Comparison of ENCODE assay signal across 8 mouse cellular contexts in genomic region chr1:45501437-45501836, GRCm38 (mm10). TPM values are rescaled to one million over a fixed set of nuclear protein-coding genes. Genes with fewer than 3 reads are reported as not detected.
DNase-seq lines count a peak whose midpoint lies in the region; ATAC-seq and TF ChIP-seq lines count a peak whose summit lies in the region.
"Had no signal": no experiment of that assay in that cellular context is flagged by ENCODE, and none has a peak within 500 bp of the region (broad histone marks: within the 10 kb centered on the region; RNA-seq: fewer than 3 reads in every experiment).

No protein-coding gene starts in this region.

- no peaks in the 10 kb centered on the region for H3K9me3 ChIP-seq in neural tube, embryonic 11.5 days (ENCODE audit: control insufficient read depth, low read length)
- H3K9me3 ChIP-seq in forebrain, embryonic 14.5 days (replicated peaks; ENCODE audit: control insufficient read depth, low read length): no peaks in the 10 kb centered on the region
- no peaks in the 10 kb centered on the region for H3K9me3 ChIP-seq in limb, embryonic 14.5 days (ENCODE audit: control insufficient read depth, low read length)
- no peaks in the 10 kb centered on the region for H3K9me3 ChIP-seq in stomach, postnatal 0 days (ENCODE audit: control insufficient read depth, low read length)

- no peak overlapping the region for H3K27ac ChIP-seq in neural tube, embryonic 11.5 days (ENCODE audit: low read depth, low read length)
- H3K27ac ChIP-seq in forebrain, embryonic 14.5 days (ENCODE audit: low read depth, low read length): no peak overlapping the region
- H3K27ac ChIP-seq in limb, embryonic 14.5 days (replicated peaks; ENCODE audit: low read depth, low read length): peak overlapping the region; percentile 95
- H3K27ac ChIP-seq in stomach, postnatal 0 days (replicated peaks): peak overlapping the region; percentile 88

- no peaks in the 10 kb centered on the region for H3K36me3 ChIP-seq in neural tube, embryonic 11.5 days (ENCODE audit: control insufficient read depth, insufficient read depth, low read length)
- no peaks in the 10 kb centered on the region for H3K36me3 ChIP-seq in forebrain, embryonic 14.5 days (ENCODE audit: control insufficient read depth, insufficient read depth, low read length)
- 0 out of 2 replicates have a peak, but pooled peaks cover 4% of the 10 kb centered on the region for H3K36me3 ChIP-seq in limb, embryonic 14.5 days (ENCODE audit: control insufficient read depth, insufficient read depth, low read length)
- no peaks in the 10 kb centered on the region for H3K36me3 ChIP-seq in stomach, postnatal 0 days (ENCODE audit: control insufficient read depth, insufficient read depth, low read length)

- peak; percentile 52 for TF ChIP-seq CTCF in stomach, postnatal 0 days (IDR thresholded peaks at IDR 0.05; ENCODE audit: low read depth)

- H3K9ac ChIP-seq in neural tube, embryonic 11.5 days (ENCODE audit: low read length): no peak overlapping the region
- peak overlapping the region; percentile 56; the same call in 1 of the 2 replicates for H3K9ac ChIP-seq in forebrain, embryonic 14.5 days (ENCODE audit: low read length)
- H3K9ac ChIP-seq in limb, embryonic 14.5 days (ENCODE audit: low read depth, low read length, severe bottlenecking): peak overlapping the region; percentile 82
- H3K9ac ChIP-seq in stomach, postnatal 0 days (ENCODE audit: low read length): peak overlapping the region; percentile 57

- no peak for DNase-seq in neural tube, embryonic 11.5 days (ENCODE audit: low spot score)
- DNase-seq in neural tube, embryonic 10.5 days (ENCODE audit: extremely low spot score, low spot score): no peak
- peak; percentile 4 for DNase-seq in forebrain, embryonic 14.5 days (ENCODE audit: low spot score)
- DNase-seq in limb, embryonic 14.5 days (ENCODE audit: low spot score): peak; percentile 80
- no peak for DNase-seq in stomach, postnatal 0 days (ENCODE audit: low spot score)
- DNase-seq in natural killer cell, adult 2 months (ENCODE audit: low spot score in 2 of 2): no peak
- no peak for DNase-seq in adrenal gland, adult 18-20 months (ENCODE audit: low spot score in 2 of 2)
- DNase-seq: gastrocnemius, postnatal 36 days had no signal

- no peaks in the 10 kb centered on the region for H3K27me3 ChIP-seq in neural tube, embryonic 11.5 days (ENCODE audit: control insufficient read depth, insufficient read depth, low read length)
- no peaks in the 10 kb centered on the region for H3K27me3 ChIP-seq in forebrain, embryonic 14.5 days (replicated peaks; ENCODE audit: control insufficient read depth, insufficient read depth, low read length)
- no peaks in the 10 kb centered on the region for H3K27me3 ChIP-seq in limb, embryonic 14.5 days (ENCODE audit: control insufficient read depth, insufficient read depth, low read length)
- H3K27me3 ChIP-seq in stomach, postnatal 0 days (ENCODE audit: control insufficient read depth, insufficient read depth, low read length): no peaks in the 10 kb centered on the region

- peak overlapping the region; percentile 38 for H3K4me3 ChIP-seq in neural tube, embryonic 11.5 days (ENCODE audit: low read depth, low read length)
- peak overlapping the region; percentile 27 for H3K4me3 ChIP-seq in forebrain, embryonic 14.5 days (ENCODE audit: low read depth, low read length)
- H3K4me3 ChIP-seq in limb, embryonic 14.5 days (replicated peaks; ENCODE audit: low read length): peak overlapping the region; percentile 53
- peak overlapping the region; percentile 51 for H3K4me3 ChIP-seq in stomach, postnatal 0 days (ENCODE audit: low read depth, low read length)

- peak overlapping the region; percentile 50 for H3K4me2 ChIP-seq in neural tube, embryonic 11.5 days (ENCODE audit: low read depth)
- peak overlapping the region; percentile 58 for H3K4me2 ChIP-seq in forebrain, embryonic 14.5 days (ENCODE audit: low read length)
- H3K4me2 ChIP-seq in limb, embryonic 14.5 days (replicated peaks; ENCODE audit: low read depth, low read length, severe bottlenecking): peak overlapping the region; percentile 47
- peak overlapping the region; percentile 46 for H3K4me2 ChIP-seq in stomach, postnatal 0 days (replicated peaks; ENCODE audit: low read depth)

- WGBS in neural tube, embryonic 11.5 days: 74% methylated on average over 6 of the region's 6 CpGs
- 53% methylated on average over 6 of the region's 6 CpGs for WGBS in forebrain, embryonic 14.5 days
- WGBS in limb, embryonic 14.5 days: 27% methylated on average over 6 of the region's 6 CpGs
- 30% methylated on average over 6 of the region's 6 CpGs for WGBS in stomach, postnatal 0 days

- TF ChIP-seq POLR2A in limb, embryonic 14.5 days (IDR thresholded peaks at IDR 0.05; ENCODE audit: borderline replicate concordance, extremely low read depth, insufficient read depth, insufficient read length): no peak

- no peaks in the 10 kb centered on the region for H3K4me1 ChIP-seq in neural tube, embryonic 11.5 days (ENCODE audit: control insufficient read depth, insufficient read depth, low read length)
- no peaks in the 10 kb centered on the region; the same call in 1 of the 2 replicates for H3K4me1 ChIP-seq in forebrain, embryonic 14.5 days (ENCODE audit: control insufficient read depth, insufficient read depth, low read length)
- H3K4me1 ChIP-seq in limb, embryonic 14.5 days (ENCODE audit: control insufficient read depth, insufficient read depth, low read length): peaks cover 8% of the 10 kb centered on the region
- H3K4me1 ChIP-seq in stomach, postnatal 0 days (replicated peaks; ENCODE audit: control insufficient read depth, insufficient read depth): no peaks in the 10 kb centered on the region

- no peak for TF ChIP-seq EP300 in stomach, postnatal 0 days (optimal IDR thresholded peaks at IDR 0.05)

- ATAC-seq in neural tube, embryonic 11.5 days (ENCODE audit: insufficient read depth, low FRiP score, low TSS enrichment): no peak
- no peak for ATAC-seq in forebrain, embryonic 14.5 days
- ATAC-seq in limb, embryonic 14.5 days (ENCODE audit: low FRiP score, low read depth): no peak
- ATAC-seq in stomach, postnatal 0 days (ENCODE audit: low FRiP score, low TSS enrichment): no peak

RNA-seq across cellular contexts. Expression of gene Col5a2, which starts 1.6 kb away (rescaled TPM):
- 16.0 and 16.8 TPM in 2 replicates for polyA plus RNA-seq in neural tube, embryonic 11.5 days (2014; fragmentation: Nextera tagmentation; extraction: Ambion mirVana)
- 7.5 and 9.4 TPM in 2 replicates for polyA plus RNA-seq in forebrain, embryonic 14.5 days (2014; fragmentation: Nextera tagmentation; extraction: Ambion mirVana)
- polyA plus RNA-seq in limb, embryonic 14.5 days (2012; rRNA removed): 154 and 180 TPM in 2 replicates
- polyA plus RNA-seq in limb, embryonic 14.5 days (2014; fragmentation: Nextera tagmentation; extraction: Ambion mirVana): 182 and 184 TPM in 2 replicates
- 52.9 and 55.4 TPM in 2 replicates for polyA plus RNA-seq in stomach, postnatal 0 days (2015; fragmentation: Nextera tagmentation; extraction: Ambion mirVana)
- total RNA-seq in adrenal gland, adult 18-20 months (2021): 10 to 100 TPM in 1 of 2 experiments, 1 to 10 TPM in 1; 4.6 to 15.7 TPM

Comparison
In these comparisons a context has a peak if more than half of its experiments do, and no peak if none do; other contexts are left out.
1. DNase-seq: peak in forebrain, embryonic 14.5 days (single experiment) and limb, embryonic 14.5 days (single experiment); none in neural tube, embryonic 11.5 days (single experiment), neural tube, embryonic 10.5 days (single experiment), stomach, postnatal 0 days (single experiment), natural killer cell, adult 2 months (0 of 2) and adrenal gland, adult 18-20 months (0 of 2).
2. H3K27ac ChIP-seq: peak in limb, embryonic 14.5 days (single experiment) and stomach, postnatal 0 days (single experiment); none in neural tube, embryonic 11.5 days (single experiment) and forebrain, embryonic 14.5 days (single experiment).
3. Peak in every context shown above with its lines, with median percentiles within 50 percentile points of each other: H3K4me2 ChIP-seq and H3K4me3 ChIP-seq.